ENCODE assay signal across 7 mouse cellular contexts in genomic region chr7:19359892-19360641, GRCm38 (mm10). TPM values are rescaled to one million over a fixed set of nuclear protein-coding genes. Genes with fewer than 3 reads are reported as not detected.
DNase-seq lines count a peak whose midpoint lies in the region; ATAC-seq and TF ChIP-seq lines count a peak whose summit lies in the region.

No protein-coding gene starts in this region.

- TF ChIP-seq POLR2A in cortical plate, adult 2 months (IDR thresholded peaks at IDR 0.05; ENCODE audit: extremely low read depth, insufficient read depth, low read length), result no peak

- H3K4me2 ChIP-seq in hindbrain, embryonic 15.5 days, result peak overlapping the region; percentile 96

- peaks cover 15% of the 10 kb centered on the region for H3K27me3 ChIP-seq in hindbrain, embryonic 15.5 days

- intact Hi-C loops in left cerebral cortex, adult 2 months (cut with DNase I), result loop anchor here (5.0 to 10.0 kb wide), 2 partner anchors 63 to 335 kb away; partner anchors contain the start of genes Foxa3 and Sympk

- no peak overlapping the region for H3K27ac ChIP-seq in cortical plate, adult 2 months (ENCODE audit: insufficient read depth, low read length)
- peak overlapping the region; percentile 46; the same call in 1 of the 2 replicates for H3K27ac ChIP-seq in hindbrain, embryonic 15.5 days (replicated peaks)
- peak overlapping the region; percentile 76 for H3K27ac ChIP-seq in left cerebral cortex, adult 2 months
- peak overlapping the region; percentile 85 for H3K27ac ChIP-seq in macrophage

- under 1% methylated on average over 45 of the region's 45 CpGs for WGBS in hindbrain, embryonic 15.5 days
- WGBS in macrophage (ENCODE audit: missing documents), result under 1% methylated on average over 42 of the region's 45 CpGs

- H3K9ac ChIP-seq in hindbrain, embryonic 15.5 days, result peak overlapping the region; percentile 68

- DNase-seq in adrenal gland, adult 8-10 months, result peak; percentile 74
- peak; percentile 78 for DNase-seq in gastrocnemius, adult 18-20 months (ENCODE audit: low spot score)
- peak; percentile 59 to 72 for DNase-seq in left cerebral cortex, adult 2 months (ENCODE audit: extremely low spot score in 1 of 2, low spot score in 2 of 2)
- peak; percentile 58 for DNase-seq in right cerebral cortex, postnatal 4 days

- H3K36me3 ChIP-seq in hindbrain, embryonic 15.5 days, result peaks cover 18% of the 10 kb centered on the region
- H3K36me3 ChIP-seq in macrophage (ENCODE audit: inconsistent target), result peaks cover 2% of the 10 kb centered on the region; the same call in 1 of the 2 replicates

- H3K4me3 ChIP-seq in cortical plate, adult 2 months (ENCODE audit: insufficient read depth, low read length), result peak overlapping the region; percentile 47
- H3K4me3 ChIP-seq in hindbrain, embryonic 15.5 days, result peak overlapping the region; percentile 82
- H3K4me3 ChIP-seq in left cerebral cortex, adult 2 months, result peak overlapping the region; percentile 57
- H3K4me3 ChIP-seq in macrophage (ENCODE audit: inconsistent target), result peak overlapping the region; percentile 70

- peak; percentile 58 for ATAC-seq in hindbrain, embryonic 15.5 days (ENCODE audit: low FRiP score, low read depth)

- H3K79me2 ChIP-seq in macrophage (ENCODE audit: inconsistent target), result no peaks in the 10 kb centered on the region

- no peaks in the 10 kb centered on the region for H3K4me1 ChIP-seq in cortical plate, adult 2 months (ENCODE audit: control insufficient read depth, insufficient read depth, low read length)
- H3K4me1 ChIP-seq in hindbrain, embryonic 15.5 days (replicated peaks), result peaks cover 34% of the 10 kb centered on the region

- no peaks in the 10 kb centered on the region for H3K9me3 ChIP-seq in hindbrain, embryonic 15.5 days

- no peak for TF ChIP-seq CTCF in cortical plate, adult 2 months (IDR thresholded peaks at IDR 0.05; ENCODE audit: extremely low read depth, insufficient read depth, low read length)
- TF ChIP-seq CTCF in left cerebral cortex, adult 2 months (IDR thresholded peaks at IDR 0.05), result no peak

RNA-seq across cellular contexts. Expression of gene Ppp1r13l, which starts 0.5 kb away (rescaled TPM):
- 10 to 100 TPM in 1 of 4 experiments, 1 to 10 TPM in 3; 6.4 to 12.5 (median 8.4) TPM for total RNA-seq in adrenal gland, adult 8-10 months (2022)
- 5.0 and 5.4 TPM in 2 replicates for polyA plus RNA-seq in cortical plate, adult 2 months (2012; rRNA removed)
- total RNA-seq in gastrocnemius, adult 18-20 months (2021), result 1 to 10 TPM; 3.6 to 5.3 TPM
- 2.6 and 3.0 TPM in 2 replicates for polyA plus RNA-seq in hindbrain, embryonic 15.5 days (2015; fragmentation: Nextera tagmentation; extraction: Ambion mirVana)
- total RNA-seq in left cerebral cortex, adult 2 months (2021), result 1 to 10 TPM; 7.7 to 7.8 TPM
- total RNA-seq in macrophage (2018; cell fraction: chromatin; rRNA removed), result 10 to 100 TPM in 1 of 26 experiments, 1 to 10 TPM in 15, under 1 TPM in 9, not detected in 1; 0.38 to 11.8 (median 1.6) TPM
- total RNA-seq in macrophage (2018; cell fraction: cytosol; rRNA removed), result 1 to 10 TPM in 22 of 26 experiments, under 1 TPM in 4; 0.62 to 8.1 (median 2.5) TPM
- total RNA-seq in macrophage (2018; cell fraction: nucleus; rRNA removed), result 1 to 10 TPM in 20 of 26 experiments, under 1 TPM in 6; 0.27 to 8.9 (median 2.2) TPM
- polyA plus RNA-seq in macrophage (2018), result 2.8 to 2.9 TPM (median 2.8 TPM) in 3 replicates

RNA-seq across cellular contexts. Expression of gene Cd3eap, which starts 0.8 kb away (rescaled TPM):
- total RNA-seq in adrenal gland, adult 8-10 months (2022), result 10 to 100 TPM; 12.9 to 15.2 (median 13.5) TPM
- 14.4 and 14.6 TPM in 2 replicates for polyA plus RNA-seq in cortical plate, adult 2 months (2012; rRNA removed)
- 10 to 100 TPM; 10.8 to 11.4 TPM for total RNA-seq in gastrocnemius, adult 18-20 months (2021)
- polyA plus RNA-seq in hindbrain, embryonic 15.5 days (2015; fragmentation: Nextera tagmentation; extraction: Ambion mirVana), result 21.2 and 22.5 TPM in 2 replicates
- 10 to 100 TPM; 17.0 to 17.8 TPM for total RNA-seq in left cerebral cortex, adult 2 months (2021)
- total RNA-seq in macrophage (2018; cell fraction: chromatin; rRNA removed), result 10 to 100 TPM in 4 of 26 experiments, 1 to 10 TPM in 21, under 1 TPM in 1; 0.87 to 15.1 (median 3.8) TPM
- 10 to 100 TPM in 12 of 26 experiments, 1 to 10 TPM in 14; 4.1 to 14.6 (median 9.1) TPM for total RNA-seq in macrophage (2018; cell fraction: cytosol; rRNA removed)
- 10 to 100 TPM in 3 of 26 experiments, 1 to 10 TPM in 23; 1.8 to 17.4 (median 4.2) TPM for total RNA-seq in macrophage (2018; cell fraction: nucleus; rRNA removed)
- 12.4 to 20.7 TPM (median 20.5 TPM) in 3 replicates for polyA plus RNA-seq in macrophage (2018)

RNA-seq across cellular contexts. Expression of gene Ercc1, which starts 15.5 kb away (rescaled TPM):
- total RNA-seq in adrenal gland, adult 8-10 months (2022), result 10 to 100 TPM; 32.4 to 56.3 (median 41.6) TPM
- polyA plus RNA-seq in cortical plate, adult 2 months (2012; rRNA removed), result 53.8 and 59.1 TPM in 2 replicates
- 10 to 100 TPM; 30.0 to 30.8 TPM for total RNA-seq in gastrocnemius, adult 18-20 months (2021)
- polyA plus RNA-seq in hindbrain, embryonic 15.5 days (2015; fragmentation: Nextera tagmentation; extraction: Ambion mirVana), result 84.8 and 88.9 TPM in 2 replicates
- total RNA-seq in left cerebral cortex, adult 2 months (2021), result 10 to 100 TPM; 48.9 to 51.8 TPM
- total RNA-seq in macrophage (2018; cell fraction: chromatin; rRNA removed), result 10 to 100 TPM; 14.4 to 47.9 (median 27.0) TPM
- 10 to 100 TPM; 15.6 to 27.5 (median 21.3) TPM for total RNA-seq in macrophage (2018; cell fraction: cytosol; rRNA removed)
- total RNA-seq in macrophage (2018; cell fraction: nucleus; rRNA removed), result 10 to 100 TPM; 11.2 to 36.0 (median 19.9) TPM
- polyA plus RNA-seq in macrophage (2018), result 16.4 to 18.9 TPM (median 16.8 TPM) in 3 replicates

RNA-seq across cellular contexts. Expression of gene Ercc2, which starts 21.7 kb away (rescaled TPM):
- 10 to 100 TPM; 31.0 to 44.8 (median 39.2) TPM for total RNA-seq in adrenal gland, adult 8-10 months (2022)
- polyA plus RNA-seq in cortical plate, adult 2 months (2012; rRNA removed), result 41.4 and 48.3 TPM in 2 replicates
- total RNA-seq in gastrocnemius, adult 18-20 months (2021), result 10 to 100 TPM in 1 of 2 experiments, 1 to 10 TPM in 1; 9.0 to 10.6 TPM
- polyA plus RNA-seq in hindbrain, embryonic 15.5 days (2015; fragmentation: Nextera tagmentation; extraction: Ambion mirVana), result 23.8 and 24.4 TPM in 2 replicates
- total RNA-seq in left cerebral cortex, adult 2 months (2021), result 10 to 100 TPM; 37.2 TPM
- total RNA-seq in macrophage (2018; cell fraction: chromatin; rRNA removed), result 100 to 1,000 TPM in 1 of 26 experiments, 10 to 100 TPM in 25; 17.7 to 127 (median 48.6) TPM
- 10 to 100 TPM in 15 of 26 experiments, 1 to 10 TPM in 11; 6.0 to 13.2 (median 10.7) TPM for total RNA-seq in macrophage (2018; cell fraction: cytosol; rRNA removed)
- 10 to 100 TPM in 25 of 26 experiments, 1 to 10 TPM in 1; 9.5 to 50.6 (median 21.4) TPM for total RNA-seq in macrophage (2018; cell fraction: nucleus; rRNA removed)
- 5.6 to 14.2 TPM (median 13.1 TPM) in 3 replicates for polyA plus RNA-seq in macrophage (2018)

RNA-seq across cellular contexts. Expression of gene Klc3, which starts 43.8 kb away (rescaled TPM):
- total RNA-seq in adrenal gland, adult 8-10 months (2022), result 10 to 100 TPM in 1 of 4 experiments, 1 to 10 TPM in 2, under 1 TPM in 1; 0.61 to 13.6 (median 5.5) TPM
- polyA plus RNA-seq in cortical plate, adult 2 months (2012; rRNA removed), result 2.9 and 3.0 TPM in 2 replicates
- total RNA-seq in gastrocnemius, adult 18-20 months (2021), result under 1 TPM in 1 of 2 experiments, not detected in 1; 0.21 TPM
- polyA plus RNA-seq in hindbrain, embryonic 15.5 days (2015; fragmentation: Nextera tagmentation; extraction: Ambion mirVana), result 1.2 and 2.1 TPM in 2 replicates
- 1 to 10 TPM; 2.4 to 4.1 TPM for total RNA-seq in left cerebral cortex, adult 2 months (2021)
- total RNA-seq in macrophage (2018; cell fraction: chromatin; rRNA removed), result under 1 TPM in 1 of 26 experiments, not detected in 25; 0.41 TPM
- under 1 TPM in 2 of 26 experiments, not detected in 24; 0.05 to 0.22 TPM for total RNA-seq in macrophage (2018; cell fraction: cytosol; rRNA removed)
- total RNA-seq in macrophage (2018; cell fraction: nucleus; rRNA removed), result not detected
- polyA plus RNA-seq in macrophage (2018), result not detected in 3 replicates
